Mouse (Mus musculus): Measurements from ENCODE around the gene Ehd1.

Ehd1 gene

GRCm38 (mm10) chr19:6279481-6280144 lies 3.1 kb downstream of the Ehd1 start:
- ChIA-PET POLR2A (interaction anchor here in 3 of 4 experiments (0.8 to 34.9 kb wide), 16 partner anchors 9 to 228 kb away, joined by 3 to 829 read pairs (median 14); partner anchors contain the start of gene Men1 (in 2 of the 3)), CTCF (interaction anchor here in 3 of 4 experiments (0.6 to 4.4 kb wide), 13 partner anchors 7 to 1208 kb away, joined by 3 to 37 read pairs (median 5); partner anchors contain the start of gene Arl2 (in 1 of the 3))

- ChIA-PET POLR2A (interaction anchor here in 3 of 4 experiments (1.2 to 34.9 kb wide), 9 partner anchors 10 to 55 kb away, joined by 3 to 829 read pairs (median 68); partner anchors contain the start of gene Men1 (in 1 of the 3)), CTCF (interaction anchor here in 1 of 4 experiments (0.8 to 1.3 kb wide), 2 partner anchors 11 to 13 kb away, joined by 3 to 5 read pairs; no protein-coding TSS in a partner anchor)
These were observed 4.0 kb downstream of the Ehd1 start for GRCm38 (mm10) chr19:6280554-6280953.

- POLR2A ChIA-PET = interaction anchor here in 3 of 4 experiments (0.6 to 34.9 kb wide), 10 partner anchors 11 to 82 kb away, joined by 3 to 829 read pairs (median 46); partner anchors contain the start of genes Men1 (in 1 of the 3) and Sf1 (in 1 of the 3)
These were observed 4.8 kb downstream of the Ehd1 start for GRCm38 (mm10) chr19:6281122-6282020.

DNA sequence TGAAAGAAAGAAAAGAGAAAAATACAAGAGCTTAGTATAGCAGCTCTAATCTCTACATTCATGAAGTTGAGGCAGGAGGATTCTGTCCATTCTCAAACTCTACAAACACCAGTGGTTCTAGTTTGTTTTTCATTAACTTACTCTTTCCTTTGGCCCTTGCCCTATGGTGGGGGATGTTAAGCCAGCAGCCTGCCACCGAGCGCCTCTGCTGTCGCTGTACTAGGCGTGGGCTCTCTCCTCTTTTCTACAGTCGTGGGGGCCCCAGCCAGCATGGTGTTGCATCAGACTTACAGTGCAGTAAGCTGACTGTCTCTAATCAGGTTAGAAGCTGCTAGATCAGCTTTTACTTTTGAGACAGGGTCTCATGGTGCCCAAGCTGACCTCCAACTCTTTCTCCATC lies 6.5 kb downstream of the Ehd1 start:
- CTCF ChIA-PET = interaction anchor here in 2 of 4 experiments (0.6 to 1.0 kb wide), 3 partner anchors 10 to 22 kb away, joined by 3 read pairs; no protein-coding TSS in a partner anchor

More at GRCm38 (mm10) chr19:6281122-6282020, 4.8 kb downstream of the Ehd1 start:
- CTCF ChIA-PET = interaction anchor here in 1 of 4 experiments (0.8 kb wide), 1 partner anchor 12 kb away, joined by 5 read pairs; no protein-coding TSS in a partner anchor

GRCm38 (mm10) chr19:6284502-6284901 lies 8.0 kb downstream of the Ehd1 start:
- POLR2A ChIA-PET = interaction anchor here in 2 of 4 experiments (0.8 to 34.9 kb wide), 13 partner anchors 7 to 630 kb away, joined by 3 to 829 read pairs (median 5); partner anchors contain the start of genes Arl2 (in 1 of the 2) and Ehd1 (in 1 of the 2)
- CTCF ChIA-PET = interaction anchor here in 3 of 4 experiments (0.6 to 4.5 kb wide), 4 partner anchors 7 to 20 kb away, joined by 3 to 37 read pairs (median 6); partner anchors contain the start of gene Ehd1 (in 1 of the 3)

More for the DNA sequence above, 6.5 kb downstream of the Ehd1 start:
- POLR2A ChIA-PET = interaction anchor here in 2 of 4 experiments (0.7 to 34.9 kb wide), 6 partner anchors 9 to 24 kb away, joined by 4 to 829 read pairs (median 6); no protein-coding TSS in a partner anchor

DNA sequence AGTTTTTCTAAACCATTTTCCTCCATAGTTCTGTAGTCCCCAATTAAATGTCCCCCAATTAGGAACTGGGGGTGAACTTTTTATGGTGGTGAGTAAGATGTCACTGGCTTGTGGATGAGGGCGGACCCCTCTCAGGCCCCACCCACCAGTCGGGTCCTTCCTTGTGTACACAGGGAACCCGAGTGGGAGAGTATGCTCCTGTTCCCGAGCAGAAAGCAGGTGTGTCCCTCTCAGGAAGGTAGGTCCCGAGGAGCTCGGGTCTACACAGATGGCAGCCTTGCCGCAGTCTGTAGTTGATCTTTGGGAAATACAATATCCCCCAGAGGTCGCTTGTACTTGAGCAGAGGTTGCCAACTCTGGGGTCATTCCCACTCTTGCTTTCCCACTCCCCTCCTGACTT lies 8.7 kb downstream of the Ehd1 start:
- POLR2A ChIA-PET = interaction anchor here in 3 of 4 experiments (1.1 to 34.9 kb wide), 10 partner anchors 7 to 144 kb away, joined by 3 to 829 read pairs (median 6); partner anchors contain the start of genes Arl2 (in 1 of the 3), Cdc42bpg (in 1 of the 3), Ehd1 (in 1 of the 3) and Sf1 (in 1 of the 3)
- CTCF ChIA-PET = interaction anchor here in 1 of 4 experiments (4.5 kb wide), 1 partner anchor 8 kb away, joined by 37 read pairs; the partner anchor contains the start of gene Ehd1

DNA sequence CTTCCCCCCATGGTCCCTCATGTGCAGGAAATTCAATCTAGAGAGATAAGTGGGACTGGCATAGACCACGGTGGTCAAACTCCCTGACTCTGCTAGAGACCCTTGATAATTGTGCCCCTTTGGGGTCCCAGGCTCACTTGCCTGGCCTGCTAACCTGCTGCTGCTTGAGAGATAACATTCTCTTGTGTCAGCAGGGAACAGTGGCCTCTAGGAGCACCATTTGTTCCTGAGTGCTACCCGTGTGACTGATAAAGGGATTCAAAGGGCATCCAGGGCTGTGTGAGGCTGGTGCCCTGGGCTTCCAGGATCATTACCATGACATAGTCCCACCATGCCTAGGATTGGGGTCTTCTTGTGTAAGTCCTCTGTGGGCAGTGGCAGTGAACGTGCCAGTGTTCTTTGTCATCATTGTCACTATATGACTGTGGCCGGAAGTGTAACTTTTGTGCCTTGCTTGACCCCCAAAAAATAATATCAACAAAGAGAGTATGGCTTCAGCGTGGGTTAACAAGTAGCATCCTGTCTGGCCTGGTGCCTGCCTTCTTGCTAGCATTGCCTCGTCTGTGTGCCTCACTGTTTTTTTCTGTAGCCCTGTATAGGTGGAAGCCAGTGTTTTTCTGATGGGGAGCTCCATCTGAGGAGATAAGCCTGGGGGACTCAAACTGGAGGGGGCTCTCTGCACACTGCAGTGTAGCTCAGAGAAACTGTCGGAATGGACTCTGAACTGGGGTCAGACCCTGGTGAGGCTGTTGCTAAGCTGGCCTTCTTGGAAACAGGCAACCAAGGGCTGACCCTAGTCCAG lies 9.3 kb downstream of the Ehd1 start:
- CTCF ChIA-PET = interaction anchor here in 3 of 4 experiments (0.6 to 4.5 kb wide), 5 partner anchors 8 to 291 kb away, joined by 3 to 37 read pairs (median 3); partner anchors contain the start of gene Ehd1 (in 1 of the 3)
- POLR2A ChIA-PET = interaction anchor here in 3 of 4 experiments (0.9 to 34.9 kb wide), 15 partner anchors 8 to 144 kb away, joined by 3 to 829 read pairs (median 4); partner anchors contain the start of genes Ehd1 (in 3 of the 3), Sf1 (in 2 of the 3) and Cdc42bpg (in 1 of the 3)

- CTCF ChIA-PET = interaction anchor here in 3 of 4 experiments (0.6 to 4.5 kb wide), 6 partner anchors 8 to 290 kb away, joined by 3 to 37 read pairs (median 3); partner anchors contain the start of gene Ehd1 (in 1 of the 3)
- POLR2A ChIA-PET = interaction anchor here (0.5 to 34.9 kb wide), 23 partner anchors 9 to 924 kb away, joined by 3 to 829 read pairs (median 4); partner anchors contain the start of genes Ehd1 (in 3 of the 4), Sf1 (in 2 of the 4), Cdc42bpg (in 1 of the 4) and Gpha2 (in 1 of the 4)
These were observed 10.2 kb downstream of the Ehd1 start for GRCm38 (mm10) chr19:6286434-6287401.

- ChIA-PET CTCF (interaction anchor here in 2 of 4 experiments (0.6 to 4.5 kb wide), 7 partner anchors 11 to 213 kb away, joined by 3 to 37 read pairs (median 3); partner anchors contain the start of genes Cdc42bpg (in 1 of the 2) and Ehd1 (in 1 of the 2)), POLR2A (interaction anchor here in 3 of 4 experiments (0.6 to 34.9 kb wide), 11 partner anchors 7 to 683 kb away, joined by 3 to 829 read pairs (median 6); partner anchors contain the start of genes Ehd1 (in 3 of the 3), Cdc42bpg (in 1 of the 3), Men1 (in 1 of the 3) and Sac3d1 (in 1 of the 3))
These were observed 11.8 kb downstream of the Ehd1 start for GRCm38 (mm10) chr19:6288236-6288894.

DNA sequence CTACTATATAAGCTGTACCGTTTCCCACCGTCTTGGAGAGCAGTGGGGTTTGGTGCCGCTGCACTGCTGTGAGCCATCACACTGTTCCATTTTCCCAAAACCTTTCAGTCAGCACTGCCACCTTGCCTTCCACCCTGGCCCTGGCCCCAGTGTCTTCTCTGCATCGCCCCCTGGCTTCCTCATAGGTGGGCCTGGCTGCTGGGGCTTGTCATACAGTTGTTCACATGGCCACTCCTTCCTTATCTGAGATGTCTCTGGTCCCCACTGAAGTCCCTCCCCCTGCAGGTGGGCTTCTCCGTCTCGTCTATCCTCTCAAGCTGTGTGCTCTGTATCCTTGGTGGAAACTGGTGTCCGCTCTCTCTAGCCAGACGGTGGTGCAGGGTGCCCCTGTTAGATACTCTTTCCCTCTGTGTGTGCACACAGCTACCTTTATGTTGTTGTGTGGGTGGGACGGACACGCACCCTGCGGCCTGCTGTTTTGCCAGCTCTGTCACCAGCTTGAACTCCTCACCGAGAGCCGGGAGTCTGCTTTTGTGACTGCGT lies 13.2 kb downstream of the Ehd1 start:
- ChIA-PET CTCF (interaction anchor here in 3 of 4 experiments (0.9 to 2.9 kb wide), 8 partner anchors 10 to 50 kb away, joined by 3 to 17 read pairs (median 4); partner anchors contain the start of genes Cdc42bpg (in 1 of the 3) and Ehd1 (in 1 of the 3)), POLR2A (interaction anchor here in 3 of 4 experiments (0.7 to 34.9 kb wide), 10 partner anchors 6 to 448 kb away, joined by 3 to 829 read pairs (median 8); partner anchors contain the start of genes Ehd1 (in 2 of the 3) and Sf1 (in 1 of the 3))

GRCm38 (mm10) chr19:6290720-6291116 lies 14.2 kb downstream of the Ehd1 start:
- POLR2A ChIA-PET = interaction anchor here (0.6 to 34.9 kb wide), 24 partner anchors 5 to 449 kb away, joined by 3 to 829 read pairs (median 5); partner anchors contain the start of genes Ehd1 (in 3 of the 4), Atg2a (in 2 of the 4), Cdc42bpg (in 2 of the 4) and Frmd8 (in 1 of the 4)
- CTCF ChIA-PET = interaction anchor here (0.7 to 2.9 kb wide), 16 partner anchors 8 to 41 kb away, joined by 3 to 17 read pairs (median 4); partner anchors contain the start of genes Cdc42bpg (in 2 of the 4) and Ehd1 (in 1 of the 4)

DNA sequence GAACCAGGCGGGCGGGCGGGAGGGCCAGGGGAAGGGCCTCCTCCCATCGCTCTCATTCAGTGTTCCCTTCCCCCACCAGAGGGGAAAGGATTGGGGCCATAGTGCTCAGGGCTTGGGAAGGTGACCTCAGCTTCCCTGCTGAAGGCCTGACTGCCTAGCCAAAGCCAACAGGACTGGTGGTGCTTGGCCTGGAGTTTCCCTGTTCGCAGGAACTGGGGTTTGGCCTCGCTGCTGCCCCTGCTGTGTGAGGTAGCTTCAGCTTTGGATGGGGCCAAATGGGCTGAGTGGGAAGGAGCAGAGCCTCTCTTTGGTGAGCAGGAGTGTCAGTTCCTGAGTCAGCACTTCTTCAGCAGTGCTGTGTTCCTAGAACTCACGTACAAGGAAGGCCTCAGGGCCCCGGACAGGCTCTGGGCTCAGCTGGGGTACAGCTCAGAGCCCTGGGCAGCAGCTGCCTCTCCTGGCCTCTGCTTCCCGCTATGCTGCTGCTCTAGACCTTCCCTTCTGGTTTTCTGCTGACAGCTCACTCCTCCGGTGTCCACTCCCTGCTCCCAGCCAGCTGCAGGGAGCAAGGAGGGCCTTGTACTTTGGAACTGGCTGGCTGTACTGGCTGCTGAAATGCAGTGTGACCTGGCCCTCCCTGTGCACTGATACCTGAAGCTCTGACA lies 14.7 kb downstream of the Ehd1 start:
- ChIA-PET POLR2A (interaction anchor here (0.6 to 34.9 kb wide), 32 partner anchors 5 to 448 kb away, joined by 3 to 829 read pairs (median 5); partner anchors contain the start of genes Ehd1 (in 3 of the 4), Atg2a (in 2 of the 4), Cdc42bpg (in 2 of the 4) and Arl2 (in 1 of the 4)), CTCF (interaction anchor here (0.6 to 2.9 kb wide), 18 partner anchors 8 to 40 kb away, joined by 3 to 17 read pairs (median 4); partner anchors contain the start of genes Cdc42bpg (in 2 of the 4) and Ehd1 (in 1 of the 4))

DNA sequence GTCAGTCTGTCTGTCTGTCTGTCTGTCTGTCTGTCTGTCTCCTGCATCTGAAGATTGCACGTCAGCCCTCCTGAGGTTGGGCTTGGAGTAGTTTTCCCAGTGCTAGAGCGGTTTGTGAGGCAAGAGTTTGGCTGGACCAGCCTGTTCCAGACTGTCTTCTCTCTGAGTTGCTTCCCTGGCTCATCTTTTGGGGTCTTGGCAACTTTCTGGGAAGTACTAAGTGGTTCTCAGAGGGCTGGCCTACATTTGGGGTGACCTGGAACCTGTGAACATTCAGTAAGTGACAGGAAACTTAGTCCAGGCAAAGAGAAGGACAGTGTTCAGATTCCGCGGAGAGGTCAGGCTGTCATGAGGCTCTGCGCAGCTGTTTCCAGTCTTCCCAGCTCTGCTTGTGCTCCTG lies 15.7 kb downstream of the Ehd1 start:
- ChIA-PET POLR2A (interaction anchor here in 3 of 4 experiments (0.6 to 34.9 kb wide), 17 partner anchors 4 to 290 kb away, joined by 3 to 829 read pairs (median 6); partner anchors contain the start of genes Ehd1 (in 3 of the 3), Arl2 (in 1 of the 3), Sf1 (in 1 of the 3) and Snx15 (in 1 of the 3)), CTCF (interaction anchor here in 2 of 4 experiments (1.1 to 2.9 kb wide), 6 partner anchors 11 to 39 kb away, joined by 4 to 17 read pairs (median 8); partner anchors contain the start of gene Ehd1 (in 1 of the 2))

All from embryonic stem cell, embryonic (primary cell).